Mouse (Mus musculus) bone marrow, adult 2 months (tissue): ENCODE results near the gene Kcnip3.

Source experiments
- CTCF ChIP-seq: fragments of 200-500 bp; IDR thresholded peaks from 2 replicates; pipeline ENCODE4 v1.5.1; 2011; ENCODE audit warnings: low read length, control low read depth; ENCODE audit not compliant: control insufficient read depth, insufficient read depth
- POLR2A ChIP-seq: fragments of 200-500 bp; IDR thresholded peaks from 2 replicates; pipeline ENCODE4 v1.6.1; 2011; ENCODE audit warnings: low read depth, mild to moderate bottlenecking, control low read depth, low read length, borderline replicate concordance; ENCODE audit not compliant: control insufficient read depth

- TF ChIP-seq CTCF (no peak), POLR2A (no peak)
Measured at GRCm38 (mm10) chr2:127482533-127482911, 39.4 kb downstream of the Kcnip3 start.
